Mouse (Mus musculus) forebrain, postnatal 0 days (tissue): ENCODE results near the gene Rbpj. TPM values are rescaled to one million over a fixed set of nuclear protein-coding genes. Genes with fewer than 3 reads are reported as not detected.

ENCODE experiments used
- ATAC-seq: fragments of 200-750 bp; cut with Nextera tagmentation; 2 replicates; pipeline ENCODE4 v1.8.0; 2017; ENCODE audit warnings: mild to moderate bottlenecking, moderate library complexity
- DNase-seq: peaks from one replicate; pipeline ENCODE4 v3.0.0-alpha.2; 2015
- H3K27ac ChIP-seq: fragments of 300-500 bp; sonication (generic); 2 replicates; pipeline ENCODE4 v1.5.1; 2014; ENCODE audit warnings: low read depth, mild to moderate bottlenecking, antibody characterized with exemption, low read length, moderate library complexity, mixed read lengths
- H3K27me3 ChIP-seq: fragments of 300-500 bp; sonication (generic); 2 replicates; pipeline ENCODE4 v1.6.1; 2014; ENCODE audit warnings: mild to moderate bottlenecking, low read length, mixed read lengths; ENCODE audit not compliant: insufficient read depth
- H3K36me3 ChIP-seq: fragments of 300-500 bp; sonication (generic); 2 replicates; pipeline ENCODE4 v1.6.1; 2014; ENCODE audit warnings: mild to moderate bottlenecking, moderate library complexity; ENCODE audit not compliant: insufficient read depth
- H3K4me1 ChIP-seq: fragments of 300-500 bp; sonication (generic); 2 replicates; pipeline ENCODE4 v1.6.1; 2014; ENCODE audit warnings: antibody characterized with exemption; ENCODE audit not compliant: insufficient read depth
- H3K4me2 ChIP-seq: fragments of 300-500 bp; sonication (generic); 2 replicates; pipeline ENCODE4 v1.6.1; 2014; ENCODE audit warnings: low read depth, mild to moderate bottlenecking, moderate library complexity
- H3K4me3 ChIP-seq: fragments of 300-500 bp; sonication (generic); 2 replicates; pipeline ENCODE4 v1.5.1; 2014; ENCODE audit warnings: low read depth, low read length, mixed read lengths
- H3K9ac ChIP-seq: fragments of 300-500 bp; sonication (generic); 2 replicates; pipeline ENCODE4 v1.6.1; 2014; ENCODE audit warnings: mild to moderate bottlenecking
- H3K9me3 ChIP-seq: fragments of 300-500 bp; sonication (generic); 2 replicates; pipeline ENCODE4 v1.6.1; 2016; ENCODE audit warnings: low read length
- CTCF ChIP-seq: sonication (generic); IDR thresholded peaks from 2 replicates; pipeline ENCODE4 v1.5.1; 2016; ENCODE audit warnings: antibody characterized with exemption, control low read depth, low read depth
- WGBS: fragments of 180-500 bp; shearing (Covaris S2); extraction: QIAGEN DNeasy Blood & Tissue Kit; methylation state at CpG from one replicate; pipeline ENCODE4 v1.1.7; 2014; 5-methylcytosine and 5-hydroxymethylcytosine counted together
- polyA plus RNA-seq: library from polyadenylated mRNA; unstranded; fragments of >200 nt; fragmentation: Nextera tagmentation; extraction: Ambion mirVana; gene quantifications from 2 replicates; pipeline ENCODE4 v1.2.1, GENCODE M21; 2015
- total RNA-seq: library from RNA; depleted of rRNA; stranded (reverse); fragments of >200 nt; gene quantifications from 2 replicates; pipeline ENCODE4 v1.2.3, GENCODE M21; 2014

Rbpj gene
- total and polyA plus RNA-seq, 2 experiments from 2014 or later = 19.4 to 25.4 TPM

DNA sequence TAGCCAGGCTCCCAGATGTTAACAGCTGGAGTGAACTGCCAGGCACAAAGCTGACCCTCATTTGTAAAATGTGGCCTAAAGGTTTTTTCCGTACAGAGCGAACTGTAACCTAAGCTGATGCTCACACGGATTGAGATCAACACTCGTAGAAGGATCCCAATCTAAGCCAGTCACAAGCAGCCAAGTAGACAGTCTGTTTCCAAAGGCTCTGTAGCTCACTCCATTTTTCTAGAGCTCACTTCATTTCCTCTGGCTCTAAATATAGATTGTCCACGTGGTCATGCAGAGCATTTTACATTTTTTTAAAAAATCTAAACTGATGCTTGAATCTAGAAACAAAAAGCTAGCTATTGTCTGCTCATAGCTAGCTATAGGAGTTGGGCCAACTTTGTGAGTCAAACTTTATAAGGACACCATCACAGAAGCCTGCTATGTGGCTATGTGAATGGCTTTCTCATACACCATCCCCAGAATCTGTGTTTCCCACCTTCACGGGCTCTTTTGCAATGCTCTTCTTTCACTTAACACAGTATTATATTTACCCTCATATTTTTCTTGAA, 19.2 kb downstream of the Rbpj start:
- ATAC-seq = no peak
- H3K27ac ChIP-seq = no peak overlapping the region
- no peak overlapping the region for H3K9ac ChIP-seq
- no peak overlapping the region for H3K4me2 ChIP-seq
- no peak overlapping the region for H3K4me3 ChIP-seq
- no peak for TF ChIP-seq CTCF
- H3K27me3 ChIP-seq = no peaks in the 10 kb centered on the region
- no peaks in the 10 kb centered on the region for H3K4me1 ChIP-seq
- no peaks in the 10 kb centered on the region for H3K36me3 ChIP-seq
- no peaks in the 10 kb centered on the region for H3K9me3 ChIP-seq
- DNase-seq = no peak
- 89% methylated on average over 6 of the region's 6 CpGs for WGBS

GRCm38 (mm10) chr5:53485934-53486475, 20.1 kb downstream of the Rbpj start:
- H3K9ac ChIP-seq = no peak overlapping the region
- H3K4me1 ChIP-seq = no peaks in the 10 kb centered on the region
- no peak overlapping the region for H3K27ac ChIP-seq
- ATAC-seq (no peak), DNase-seq (no peak)
- H3K27me3 ChIP-seq = no peaks in the 10 kb centered on the region
- no peak overlapping the region for H3K4me3 ChIP-seq
- H3K36me3 ChIP-seq = no peaks in the 10 kb centered on the region
- H3K4me2 ChIP-seq = no peak overlapping the region
- no peak for TF ChIP-seq CTCF
- WGBS = 72% methylated on average over 9 of the region's 9 CpGs
- no peaks in the 10 kb centered on the region for H3K9me3 ChIP-seq

- DNase-seq = peak; percentile 22
- Histone ChIP-seq H3K36me3 (no peaks in the 10 kb centered on the region), H3K9ac (no peak overlapping the region), H3K4me1 (no peaks in the 10 kb centered on the region), H3K27ac (no peak overlapping the region), H3K4me2 (no peak overlapping the region), H3K4me3 (no peak overlapping the region), H3K27me3 (no peaks in the 10 kb centered on the region), H3K9me3 (no peaks in the 10 kb centered on the region)
- WGBS = 49% methylated on average over 11 of the region's 11 CpGs
- TF ChIP-seq CTCF = no peak
- ATAC-seq = no peak
Measured at GRCm38 (mm10) chr5:53486966-53487592, 21.1 kb downstream of the Rbpj start.

DNA sequence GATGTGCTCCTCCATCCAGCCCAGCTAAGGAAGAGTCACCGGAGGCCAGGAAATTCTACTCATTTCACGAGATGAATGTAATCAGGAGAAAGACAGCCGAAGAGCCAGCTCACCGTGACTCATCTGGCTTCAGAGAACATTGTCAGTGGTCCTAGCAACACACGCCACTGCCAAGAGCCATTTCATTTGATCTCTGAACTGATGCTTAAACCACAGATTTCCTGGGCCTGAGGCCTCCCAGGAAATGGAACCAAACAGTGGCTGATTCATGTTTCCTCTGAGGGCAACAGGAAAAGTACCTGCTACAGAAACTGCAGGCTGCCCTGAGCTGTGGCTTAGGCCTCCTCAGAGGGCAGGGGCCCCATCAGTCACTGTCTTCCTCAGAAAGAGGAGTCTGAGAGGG, 24.7 kb downstream of the Rbpj start:
- 82% methylated on average over 5 of the region's 5 CpGs for WGBS
- no peak overlapping the region for H3K27ac ChIP-seq
- H3K9ac ChIP-seq = no peak overlapping the region
- no peaks in the 10 kb centered on the region for H3K9me3 ChIP-seq
- H3K4me3 ChIP-seq = no peak overlapping the region
- no peak overlapping the region for H3K4me2 ChIP-seq
- no peak for ATAC-seq
- DNase-seq = no peak
- H3K4me1 ChIP-seq = no peaks in the 10 kb centered on the region
- H3K36me3 ChIP-seq = no peaks in the 10 kb centered on the region
- H3K27me3 ChIP-seq = no peaks in the 10 kb centered on the region
- no peak for TF ChIP-seq CTCF

DNA sequence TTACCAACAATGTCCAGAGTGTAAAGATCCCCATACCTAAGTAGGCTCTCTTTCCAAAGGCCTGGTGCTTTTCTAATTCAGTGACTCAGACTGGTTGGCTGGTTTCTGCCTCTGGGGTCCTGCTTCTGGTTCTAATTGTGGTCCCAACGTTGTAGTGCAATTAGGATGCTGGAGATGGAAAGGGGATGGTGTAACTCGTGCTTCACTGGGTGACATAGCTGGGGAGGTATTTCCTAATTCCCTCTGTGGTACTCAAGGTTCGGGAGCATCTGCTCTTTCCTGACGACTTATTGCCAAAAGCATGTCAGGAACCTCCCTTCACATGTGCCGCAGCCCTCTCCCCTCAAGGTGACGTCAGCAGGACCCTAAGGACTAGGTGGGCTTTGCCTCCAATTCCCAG, 27.8 kb downstream of the Rbpj start:
- DNase-seq = no peak
- 84% methylated on average over 6 of the region's 6 CpGs for WGBS
- no peak for ATAC-seq
- H3K4me2 ChIP-seq = no peak overlapping the region
- no peaks in the 10 kb centered on the region for H3K9me3 ChIP-seq
- H3K4me1 ChIP-seq = no peaks in the 10 kb centered on the region
- no peak overlapping the region for H3K9ac ChIP-seq
- H3K27ac ChIP-seq = no peak overlapping the region
- H3K27me3 ChIP-seq = no peaks in the 10 kb centered on the region
- H3K36me3 ChIP-seq = no peaks in the 10 kb centered on the region
- H3K4me3 ChIP-seq = no peak overlapping the region
- no peak for TF ChIP-seq CTCF

- Histone ChIP-seq H3K36me3 (no peaks in the 10 kb centered on the region), H3K9me3 (no peaks in the 10 kb centered on the region), H3K4me3 (no peak overlapping the region), H3K4me1 (no peaks in the 10 kb centered on the region), H3K4me2 (no peak overlapping the region), H3K27me3 (no peaks in the 10 kb centered on the region), H3K27ac (no peak overlapping the region), H3K9ac (no peak overlapping the region)
- 87% methylated on average over 17 of the region's 17 CpGs for WGBS
- ATAC-seq (no peak), DNase-seq (no peak)
- no peak for TF ChIP-seq CTCF
Measured at GRCm38 (mm10) chr5:53494536-53495159, 28.7 kb downstream of the Rbpj start.
